Mouse (Mus musculus): Measurements from ENCODE around the gene Castor2. TPM values are rescaled to one million over a fixed set of nuclear protein-coding genes. Genes with fewer than 3 reads are reported as not detected.

Gene Castor2
- polyA plus RNA-seq, 1 experiment from 2014 or later: 21.9 TPM

- DNase-seq (ENCODE audit: low spot score) (no peak), ATAC-seq (no peak)
- peak overlapping the region; percentile 76 for H3K4me3 ChIP-seq (ENCODE audit: low read depth, low read length)
- no peaks in the 10 kb centered on the region for H3K27me3 ChIP-seq (replicated peaks; ENCODE audit: control insufficient read depth, insufficient read depth, low read length)
- H3K9ac ChIP-seq (ENCODE audit: low read length): peak overlapping the region; percentile 89
- H3K27ac ChIP-seq (ENCODE audit: low read depth, low read length): no peak overlapping the region
- H3K4me1 ChIP-seq (ENCODE audit: control insufficient read depth, insufficient read depth, low read length): peaks cover 13% of the 10 kb centered on the region
- peak overlapping the region; percentile 58 for H3K4me2 ChIP-seq (ENCODE audit: low read length)
- no peaks in the 10 kb centered on the region for H3K36me3 ChIP-seq (ENCODE audit: control insufficient read depth, insufficient read depth, low read length)
- 41% methylated on average over 13 of the region's 13 CpGs for WGBS
- no peaks in the 10 kb centered on the region for H3K9me3 ChIP-seq (replicated peaks; ENCODE audit: control insufficient read depth, low read length)
Observed at GRCm38 (mm10) chr5:134098341-134098902, 1.1 kb upstream of the Castor2 start.

- Histone ChIP-seq H3K9me3 (replicated peaks; ENCODE audit: control insufficient read depth, low read length) (no peaks in the 10 kb centered on the region), H3K27me3 (replicated peaks; ENCODE audit: control insufficient read depth, insufficient read depth, low read length) (no peaks in the 10 kb centered on the region), H3K4me2 (ENCODE audit: low read length) (peak overlapping the region; percentile 58), H3K36me3 (ENCODE audit: control insufficient read depth, insufficient read depth, low read length) (no peaks in the 10 kb centered on the region), H3K27ac (ENCODE audit: low read depth, low read length) (peak overlapping the region; percentile 92; the same call in 1 of the 2 replicates), H3K4me1 (ENCODE audit: control insufficient read depth, insufficient read depth, low read length) (peaks cover 13% of the 10 kb centered on the region), H3K4me3 (ENCODE audit: low read depth, low read length) (peak overlapping the region; percentile 76), H3K9ac (ENCODE audit: low read length) (peak overlapping the region; percentile 89)
- no peak for DNase-seq (ENCODE audit: low spot score)
- under 1% methylated on average over 17 of the region's 17 CpGs for WGBS
- ATAC-seq: peak; percentile 58
Observed at GRCm38 (mm10) chr5:134098976-134099375, 535 bp upstream of the Castor2 start.

- peaks cover 4% of the 10 kb centered on the region; the same call in 1 of the 2 replicates for H3K36me3 ChIP-seq (ENCODE audit: control insufficient read depth, insufficient read depth, low read length)
- peak overlapping the region; percentile 89 for H3K9ac ChIP-seq (ENCODE audit: low read length)
- peak overlapping the region; percentile 92; the same call in 1 of the 2 replicates for H3K27ac ChIP-seq (ENCODE audit: low read depth, low read length)
- H3K4me1 ChIP-seq (ENCODE audit: control insufficient read depth, insufficient read depth, low read length): peaks cover 13% of the 10 kb centered on the region
- H3K4me3 ChIP-seq (ENCODE audit: low read depth, low read length): peak overlapping the region; percentile 76
- H3K4me2 ChIP-seq (ENCODE audit: low read length): peak overlapping the region; percentile 58
- 2% methylated on average over 15 of the region's 17 CpGs for WGBS
- H3K9me3 ChIP-seq (replicated peaks; ENCODE audit: control insufficient read depth, low read length): no peaks in the 10 kb centered on the region
- DNase-seq (ENCODE audit: low spot score) (peak; percentile 47), ATAC-seq (peak; percentile 25)
- no peaks in the 10 kb centered on the region for H3K27me3 ChIP-seq (replicated peaks; ENCODE audit: control insufficient read depth, insufficient read depth, low read length)
Observed at GRCm38 (mm10) chr5:134100232-134100771, 791 bp downstream of the Castor2 start.

- H3K27ac ChIP-seq (ENCODE audit: low read depth, low read length): no peak overlapping the region
Observed at GRCm38 (mm10) chr5:134101322-134101721, 1.8 kb downstream of the Castor2 start.

GRCm38 (mm10) chr5:134101883-134102282 lies 2.4 kb downstream of the Castor2 start:
- Histone ChIP-seq H3K4me1 (ENCODE audit: control insufficient read depth, insufficient read depth, low read length) (peaks cover 13% of the 10 kb centered on the region), H3K27me3 (replicated peaks; ENCODE audit: control insufficient read depth, insufficient read depth, low read length) (no peaks in the 10 kb centered on the region), H3K27ac (ENCODE audit: low read depth, low read length) (no peak overlapping the region), H3K9me3 (replicated peaks; ENCODE audit: control insufficient read depth, low read length) (no peaks in the 10 kb centered on the region), H3K4me3 (ENCODE audit: low read depth, low read length) (peak overlapping the region; percentile 76), H3K9ac (ENCODE audit: low read length) (peak overlapping the region; percentile 36; the same call in 1 of the 2 replicates), H3K36me3 (ENCODE audit: control insufficient read depth, insufficient read depth, low read length) (peaks cover 16% of the 10 kb centered on the region; the same call in 1 of the 2 replicates), H3K4me2 (ENCODE audit: low read length) (peak overlapping the region; percentile 58)
- ATAC-seq (no peak), DNase-seq (ENCODE audit: low spot score) (peak; percentile 39)
- 46% methylated on average over 5 of the region's 5 CpGs for WGBS

More at GRCm38 (mm10) chr5:134101322-134101721, 1.8 kb downstream of the Castor2 start:
- no peak for ATAC-seq
- H3K4me3 ChIP-seq (ENCODE audit: low read depth, low read length): peak overlapping the region; percentile 76
- H3K36me3 ChIP-seq (ENCODE audit: control insufficient read depth, insufficient read depth, low read length): peaks cover 14% of the 10 kb centered on the region; the same call in 1 of the 2 replicates
- peak overlapping the region; percentile 36 for H3K9ac ChIP-seq (ENCODE audit: low read length)
- peak overlapping the region; percentile 58 for H3K4me2 ChIP-seq (ENCODE audit: low read length)
- WGBS: 64% methylated on average over 5 of the region's 5 CpGs
- H3K9me3 ChIP-seq (replicated peaks; ENCODE audit: control insufficient read depth, low read length): no peaks in the 10 kb centered on the region
- H3K27me3 ChIP-seq (replicated peaks; ENCODE audit: control insufficient read depth, insufficient read depth, low read length): no peaks in the 10 kb centered on the region
- no peak for DNase-seq (ENCODE audit: low spot score)
- peaks cover 13% of the 10 kb centered on the region for H3K4me1 ChIP-seq (ENCODE audit: control insufficient read depth, insufficient read depth, low read length)

- H3K9me3 ChIP-seq (replicated peaks; ENCODE audit: control insufficient read depth, low read length): no peaks in the 10 kb centered on the region
- ATAC-seq (no peak), DNase-seq (ENCODE audit: low spot score) (no peak)
- 72% methylated on average over 6 of the region's 6 CpGs for WGBS
- H3K27me3 ChIP-seq (replicated peaks; ENCODE audit: control insufficient read depth, insufficient read depth, low read length): no peaks in the 10 kb centered on the region
- H3K4me2 ChIP-seq (ENCODE audit: low read length): 0 out of 2 replicates have a peak overlapping the region, but pooled peaks have one; percentile 21
- no peak overlapping the region for H3K27ac ChIP-seq (ENCODE audit: low read depth, low read length)
- H3K36me3 ChIP-seq (ENCODE audit: control insufficient read depth, insufficient read depth, low read length): peaks cover 16% of the 10 kb centered on the region; the same call in 1 of the 2 replicates
- H3K4me1 ChIP-seq (ENCODE audit: control insufficient read depth, insufficient read depth, low read length): peaks cover 13% of the 10 kb centered on the region
- H3K4me3 ChIP-seq (ENCODE audit: low read depth, low read length): no peak overlapping the region
- peak overlapping the region; percentile 17; the same call in 1 of the 2 replicates for H3K9ac ChIP-seq (ENCODE audit: low read length)
Observed at GRCm38 (mm10) chr5:134102720-134103119, 3.2 kb downstream of the Castor2 start.

GRCm38 (mm10) chr5:134105829-134106228 lies 6.3 kb downstream of the Castor2 start:
- ATAC-seq: no peak
- Histone ChIP-seq H3K9ac (ENCODE audit: low read length) (no peak overlapping the region), H3K4me1 (ENCODE audit: control insufficient read depth, insufficient read depth, low read length) (peaks cover 7% of the 10 kb centered on the region), H3K27me3 (replicated peaks; ENCODE audit: control insufficient read depth, insufficient read depth, low read length) (no peaks in the 10 kb centered on the region), H3K9me3 (replicated peaks; ENCODE audit: control insufficient read depth, low read length) (no peaks in the 10 kb centered on the region), H3K36me3 (ENCODE audit: control insufficient read depth, insufficient read depth, low read length) (peaks cover 26% of the 10 kb centered on the region; the same call in 1 of the 2 replicates), H3K27ac (ENCODE audit: low read depth, low read length) (no peak overlapping the region), H3K4me2 (ENCODE audit: low read length) (no peak overlapping the region), H3K4me3 (ENCODE audit: low read depth, low read length) (no peak overlapping the region)
- no peak for DNase-seq (ENCODE audit: low spot score)
- 94% methylated on average over 8 of the region's 8 CpGs for WGBS

GRCm38 (mm10) chr5:134114981-134115380 lies 15.5 kb downstream of the Castor2 start:
- DNase-seq (ENCODE audit: low spot score): no peak
- Histone ChIP-seq H3K4me1 (ENCODE audit: control insufficient read depth, insufficient read depth, low read length) (no peaks in the 10 kb centered on the region), H3K27me3 (replicated peaks; ENCODE audit: control insufficient read depth, insufficient read depth, low read length) (no peaks in the 10 kb centered on the region), H3K27ac (ENCODE audit: low read depth, low read length) (no peak overlapping the region), H3K9me3 (replicated peaks; ENCODE audit: control insufficient read depth, low read length) (no peaks in the 10 kb centered on the region), H3K9ac (ENCODE audit: low read length) (no peak overlapping the region), H3K4me3 (ENCODE audit: low read depth, low read length) (no peak overlapping the region), H3K4me2 (ENCODE audit: low read length) (no peak overlapping the region), H3K36me3 (ENCODE audit: control insufficient read depth, insufficient read depth, low read length) (peaks cover 26% of the 10 kb centered on the region)
- ATAC-seq: no peak
- WGBS: 86% methylated on average over 5 of the region's 5 CpGs

Data from forebrain, embryonic 14.5 days (tissue).